Mouse (Mus musculus) hematopoietic stem cell, adult 5-6 weeks (primary cell): ENCODE measurements around the gene Bgn. TPM values are rescaled to one million over a fixed set of nuclear protein-coding genes. Genes with fewer than 3 reads are reported as not detected.

Experiments used
- ATAC-seq, 2 experiments: fragments of 125-278 bp in 1 of 2; replicated peaks in 1 of 2; 2 replicates each; pipeline ENCODE4 v1.8.0; 2016 to 2017; ENCODE audit warnings: inconsistent platforms in 2 of 2, mild to moderate bottlenecking in 2 of 2, moderate number of reproducible peaks in 2 of 2, low read depth in 1 of 2, moderate TSS enrichment in 1 of 2; ENCODE audit not compliant: low FRiP score in 2 of 2, poor library complexity in 2 of 2, severe bottlenecking in 2 of 2, insufficient read depth in 1 of 2, low TSS enrichment in 1 of 2
- total RNA-seq: library from RNA; stranded (forward); fragments of 172-1452, 232-1000 nt; gene quantifications from 2 replicates; pipeline ENCODE4 v1.2.3, GENCODE M21; 2017

The Bgn gene
- 11.8 and 16.3 TPM in 2 replicates for total RNA-seq

GRCm38 (mm10) chrX:73483484-73483810 lies at the start of gene Bgn:
Gene Bgn, plus strand, starts transcription at chrX:73483602.
- no peak for ATAC-seq

GRCm38 (mm10) chrX:73435252-73435651 lies 48.1 kb upstream of the Bgn start, which contains the start of gene Trex2:
Gene Trex2, minus strand, starts transcription at chrX:73435344.
- ATAC-seq: no peak

- no peak for ATAC-seq
These were observed 42.0 kb upstream of the Bgn start for GRCm38 (mm10) chrX:73441428-73441827.

- ATAC-seq: peak; percentile 49 to 58; a peak in 2 of 4 replicates
These were observed 31.5 kb upstream of the Bgn start for GRCm38 (mm10) chrX:73451949-73452348.

- ATAC-seq: peak; percentile 100
These were observed 24.5 kb upstream of the Bgn start, which contains the start of gene Haus7 for GRCm38 (mm10) chrX:73458877-73459392. Gene Haus7, minus strand, starts transcription at chrX:73459044.

- no peak for ATAC-seq
These were observed 22.6 kb upstream of the Bgn start for GRCm38 (mm10) chrX:73460792-73461191.

GRCm38 (mm10) chrX:73465483-73466186 lies 17.8 kb upstream of the Bgn start:
- ATAC-seq: no peak

GRCm38 (mm10) chrX:73467446-73468241 lies 15.8 kb upstream of the Bgn start:
- ATAC-seq: no peak

GRCm38 (mm10) chrX:73468330-73468729 lies 15.1 kb upstream of the Bgn start:
- ATAC-seq: no peak

GRCm38 (mm10) chrX:73468752-73469151 lies 14.7 kb upstream of the Bgn start:
- no peak for ATAC-seq

GRCm38 (mm10) chrX:73471764-73472163 lies 11.6 kb upstream of the Bgn start:
- peak; percentile 82 to 87 for ATAC-seq

GRCm38 (mm10) chrX:73474340-73475165 lies 8.8 kb upstream of the Bgn start:
- no peak for ATAC-seq

GRCm38 (mm10) chrX:73475658-73476256 lies 7.6 kb upstream of the Bgn start:
- ATAC-seq: no peak

- ATAC-seq: no peak
These were observed 6.8 kb upstream of the Bgn start for GRCm38 (mm10) chrX:73476621-73477020.

GRCm38 (mm10) chrX:73477500-73477899 lies 5.9 kb upstream of the Bgn start:
- ATAC-seq: no peak

- no peak for ATAC-seq
These were observed 3.7 kb upstream of the Bgn start for GRCm38 (mm10) chrX:73479656-73480055.

GRCm38 (mm10) chrX:73480334-73480733 lies 3.1 kb upstream of the Bgn start:
- no peak for ATAC-seq
